Mouse (Mus musculus): ENCODE measurements around the gene Clcn2.

Gene Clcn2

GRCm38 (mm10) chr16:20717181-20717977 lies at the start of gene Clcn2, which contains the start of gene Polr2h:
TSS of gene Clcn2 (minus strand) at chr16:20717746.
TSS of gene Polr2h (plus strand) at chr16:20717665.
- DNase-seq, result peak; percentile 95 to 96

- DNase-seq, result peak; percentile 10 to 63
These were observed 47.7 kb upstream of the Clcn2 start for GRCm38 (mm10) chr16:20765244-20765643.

- DNase-seq, result peak in 1 of 2 experiments; percentile 40
These were observed 44.1 kb upstream of the Clcn2 start for GRCm38 (mm10) chr16:20761681-20762080.

DNA sequence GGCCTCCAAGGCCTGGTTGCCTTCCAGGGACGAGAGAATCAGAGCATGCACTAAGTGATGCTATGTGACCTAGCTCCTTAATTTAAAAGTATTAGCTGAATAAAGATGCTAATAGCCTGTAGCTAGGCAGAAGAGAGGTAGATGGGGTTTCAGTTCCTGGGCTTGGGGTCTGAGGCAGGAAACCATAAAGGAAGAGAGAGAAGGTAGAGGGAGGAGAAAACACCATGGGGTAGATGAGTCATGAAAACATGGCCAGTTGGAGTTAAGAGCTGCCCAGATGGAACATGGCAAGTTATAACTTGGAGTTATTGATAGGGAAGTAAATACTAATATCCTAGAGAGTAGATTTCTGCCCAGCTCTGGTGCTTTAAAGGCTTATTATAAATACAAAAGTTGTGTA lies 39.8 kb upstream of the Clcn2 start:
- DNase-seq, result no peak

GRCm38 (mm10) chr16:20756052-20756451 lies 38.5 kb upstream of the Clcn2 start:
- DNase-seq, result no peak

- no peak for DNase-seq
These were observed 33.0 kb upstream of the Clcn2 start for GRCm38 (mm10) chr16:20750518-20750917.

GRCm38 (mm10) chr16:20746641-20747040 lies 29.1 kb upstream of the Clcn2 start:
- DNase-seq, result no peak

DNA sequence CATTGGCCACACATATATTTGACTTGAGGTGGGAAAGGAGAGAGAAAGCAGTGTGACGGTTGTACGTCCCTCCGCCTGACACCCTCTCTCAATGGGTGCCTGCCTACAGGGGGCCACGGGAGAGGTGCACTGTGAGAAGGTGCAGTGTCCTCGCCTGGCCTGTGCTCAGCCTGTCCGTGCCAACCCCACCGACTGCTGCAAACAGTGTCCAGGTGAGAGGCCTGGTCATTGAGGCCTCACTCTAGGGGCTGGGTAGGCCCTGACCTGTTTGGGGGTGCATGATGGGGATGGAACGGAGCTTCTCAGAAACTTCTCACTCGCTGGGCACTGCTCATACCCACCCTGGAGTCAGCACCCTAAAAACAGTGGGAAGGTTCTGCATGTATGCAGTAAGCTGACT lies 22.3 kb upstream of the Clcn2 start:
- no peak for DNase-seq

DNA sequence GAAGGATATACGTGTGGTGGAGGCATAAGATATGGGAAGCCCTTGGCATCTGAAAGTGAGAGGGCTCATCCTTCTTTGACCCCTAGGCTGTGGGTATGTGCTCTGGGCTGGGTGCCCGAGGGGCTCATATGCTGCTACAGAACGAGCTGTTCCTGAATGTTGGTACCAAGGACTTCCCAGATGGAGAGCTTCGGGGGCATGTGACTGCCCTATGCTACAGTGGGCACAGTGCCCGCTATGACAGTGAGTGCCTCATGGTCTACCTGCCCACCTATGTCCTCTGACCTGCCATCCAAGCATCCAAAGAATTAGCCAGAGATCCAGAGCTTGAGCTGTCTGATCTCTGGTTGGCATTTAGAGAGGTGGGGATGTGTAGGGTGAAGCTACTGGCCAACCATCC lies 19.3 kb upstream of the Clcn2 start:
- DNase-seq, result no peak

DNA sequence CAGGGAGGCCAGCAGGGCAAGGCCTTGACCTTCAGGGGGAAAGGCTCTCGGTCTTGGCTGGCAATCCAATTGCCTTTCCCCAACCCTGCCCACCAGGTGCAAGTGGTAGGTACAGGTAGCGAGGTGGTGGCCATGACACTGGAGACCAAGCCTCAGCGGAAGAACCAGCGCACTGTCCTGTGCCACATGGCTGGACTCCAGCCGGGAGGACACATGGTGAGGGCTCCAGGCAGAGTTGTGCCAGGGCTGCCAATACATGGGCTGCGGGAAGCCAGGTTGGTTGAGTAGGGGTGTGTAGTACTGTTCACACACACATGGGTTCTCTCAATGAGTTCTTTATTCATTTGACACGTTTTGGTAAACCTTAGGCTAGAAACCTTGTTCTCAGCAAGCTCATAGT lies 18.6 kb upstream of the Clcn2 start:
- no peak for DNase-seq

- no peak for DNase-seq
These were observed 18.1 kb upstream of the Clcn2 start for GRCm38 (mm10) chr16:20735651-20736050.

DNA sequence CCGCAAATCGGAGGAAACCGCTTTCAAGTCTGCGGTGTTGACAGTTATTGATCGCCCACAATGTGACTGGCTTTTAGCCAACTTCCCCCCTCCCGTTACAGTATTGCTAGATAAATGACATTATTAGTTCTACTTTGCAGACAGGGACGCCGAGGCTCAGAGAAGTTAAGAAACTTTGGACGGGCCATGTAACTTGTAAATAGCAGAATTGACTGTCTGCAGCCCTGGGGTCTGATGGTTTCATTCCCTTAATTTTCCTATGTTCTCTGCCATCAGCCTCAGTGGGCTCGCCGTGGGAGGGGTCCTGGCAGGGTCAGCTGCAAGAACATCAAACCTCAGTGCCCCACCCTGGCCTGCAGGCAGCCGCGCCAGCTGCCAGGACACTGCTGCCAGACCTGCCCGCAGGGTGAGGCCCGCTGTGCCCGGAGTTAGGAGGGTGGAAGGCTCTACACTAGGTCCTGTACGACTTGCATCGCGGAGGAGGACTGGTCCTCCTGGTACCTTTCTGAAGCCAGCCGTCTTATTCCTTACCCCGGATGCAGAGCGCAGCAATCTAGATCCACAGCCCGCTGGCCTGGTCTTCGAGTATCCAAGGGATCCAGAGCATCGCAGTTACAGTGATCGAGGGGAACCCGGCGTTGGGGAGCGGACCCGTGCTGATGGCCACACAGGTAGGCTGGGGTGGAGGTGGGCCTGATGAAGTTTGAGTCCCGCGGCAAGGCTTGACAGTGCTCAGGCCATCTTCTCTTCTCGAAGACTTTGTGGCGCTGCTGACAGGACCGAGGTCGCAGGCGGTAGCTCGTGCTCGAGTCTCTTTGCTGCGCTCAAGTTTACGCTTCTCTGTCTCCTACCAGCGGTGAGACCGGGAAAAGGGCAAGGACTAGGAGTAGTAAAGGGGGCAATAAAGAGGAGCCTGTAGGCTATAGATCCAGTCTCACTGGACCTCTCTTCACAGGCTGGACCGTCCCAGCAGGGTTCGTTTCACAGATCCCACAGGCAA lies 16.5 kb upstream of the Clcn2 start, which contains the start of gene Thpo:
Gene Thpo, minus strand, starts transcription at position 781 of the 1,000 bp plus-strand sequence.
- no peak for DNase-seq

GRCm38 (mm10) chr16:20732925-20733730 lies 15.6 kb upstream of the Clcn2 start, which contains the start of gene Chrd:
TSS of gene Chrd (plus strand) at chr16:20733127.
- DNase-seq, result no peak

GRCm38 (mm10) chr16:20732251-20732924 lies 14.8 kb upstream of the Clcn2 start:
- DNase-seq, result no peak

- DNase-seq, result no peak
These were observed 14.1 kb upstream of the Clcn2 start for GRCm38 (mm10) chr16:20731688-20732087.

DNA sequence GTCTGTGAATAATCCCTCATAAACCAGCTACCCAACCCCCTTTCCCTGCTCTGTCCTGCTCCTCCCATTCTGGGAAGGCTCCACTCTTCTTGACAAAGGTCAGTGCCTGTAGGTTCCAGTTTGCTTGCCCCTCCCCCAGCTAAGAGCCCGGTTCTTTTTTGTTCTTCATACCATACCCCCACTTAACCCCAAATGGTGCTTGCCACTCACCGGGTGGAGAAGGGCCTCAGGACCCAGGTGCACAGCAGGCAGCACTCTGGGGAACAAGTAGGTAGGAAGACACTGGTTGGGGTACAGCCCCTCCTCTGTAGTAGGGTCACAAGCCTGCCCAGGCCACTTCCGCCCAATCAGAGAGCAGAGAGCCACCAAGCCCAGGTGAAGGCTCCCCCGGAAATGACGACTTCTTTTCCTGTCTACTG lies 12.8 kb upstream of the Clcn2 start:
- no peak for DNase-seq

DNA sequence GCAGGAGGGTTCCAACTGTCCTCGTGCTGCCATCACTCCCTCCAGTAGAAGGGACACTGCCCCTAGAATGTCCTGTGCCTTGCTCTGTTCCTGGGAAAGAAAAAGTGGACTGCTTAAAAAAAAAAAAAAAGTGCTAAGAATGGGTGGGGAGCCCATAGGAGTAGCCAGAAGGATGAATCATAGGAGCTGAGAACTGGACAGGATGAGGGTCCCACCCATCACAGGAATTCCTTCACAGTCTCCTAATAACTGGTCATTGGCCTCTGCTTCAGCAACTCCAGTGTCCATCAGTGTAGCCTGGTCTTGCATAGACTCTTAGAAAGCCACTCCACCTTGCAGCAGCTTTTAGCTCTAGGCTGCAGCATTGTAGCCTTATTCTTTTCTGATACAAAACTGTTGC lies 8.8 kb upstream of the Clcn2 start:
- DNase-seq, result no peak

- DNase-seq, result no peak
These were observed 8.2 kb upstream of the Clcn2 start for GRCm38 (mm10) chr16:20725750-20726149.

GRCm38 (mm10) chr16:20725321-20725720 lies 7.8 kb upstream of the Clcn2 start:
- no peak for DNase-seq

DNA sequence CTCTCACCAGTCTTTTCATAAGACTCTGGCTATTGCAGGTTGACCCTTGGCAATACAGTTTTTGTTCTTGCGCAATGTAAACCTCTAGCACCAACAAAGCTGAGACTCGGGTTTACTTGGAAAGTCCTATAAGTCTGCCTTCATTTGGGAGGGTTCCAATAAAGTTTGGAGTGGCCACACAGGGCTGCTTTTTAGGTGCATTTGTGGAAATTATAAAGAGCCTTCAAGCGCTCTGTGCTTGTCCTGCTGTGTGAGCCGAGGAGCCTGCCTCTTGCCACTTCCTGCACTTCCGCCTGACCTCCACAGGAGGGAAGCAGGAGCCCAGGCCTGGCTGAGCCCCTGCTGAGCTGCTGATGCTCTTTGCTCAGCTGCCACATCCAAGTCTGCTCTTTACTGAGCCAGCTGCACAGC lies 6.8 kb upstream of the Clcn2 start:
- no peak for DNase-seq

GRCm38 (mm10) chr16:20723247-20723646 lies 5.7 kb upstream of the Clcn2 start:
- no peak for DNase-seq

DNA sequence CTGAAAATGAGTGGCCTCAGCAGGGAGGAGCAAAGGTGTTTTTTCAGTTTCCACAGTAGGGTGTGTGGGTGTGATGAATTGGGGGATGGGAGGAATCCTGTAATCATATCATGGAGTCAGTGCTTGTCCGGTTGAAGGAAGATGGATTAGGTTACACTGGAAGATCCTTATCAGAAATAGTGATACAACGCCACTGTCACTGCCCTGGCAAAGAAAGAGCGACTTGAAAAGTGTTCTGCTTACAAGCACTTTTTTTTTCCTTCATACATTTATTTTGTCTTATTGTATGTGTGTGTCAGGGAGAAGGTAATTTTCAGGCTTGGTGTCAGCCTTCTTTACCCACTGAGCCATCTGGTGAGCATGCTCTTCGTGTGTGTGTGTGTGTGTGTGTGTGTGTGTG lies 5.2 kb upstream of the Clcn2 start:
- no peak for DNase-seq
